Mouse (Mus musculus): ENCODE data around the gene Ptafr.

- TF ChIP-seq POLR2A (IDR thresholded peaks at IDR 0.05; ENCODE audit: borderline replicate concordance, low read depth, low read length) = no peak
- no peak for TF ChIP-seq CTCF (IDR thresholded peaks at IDR 0.05; ENCODE audit: low read depth, low read length)
Measured at GRCm38 (mm10) chr4:132600465-132600864, 36.6 kb downstream of the Ptafr start.
